Mouse (Mus musculus) lung, adult 2 months (tissue): ENCODE data around the gene Gal3st1.

Experiments
- CTCF ChIP-seq: fragments of 200-500 bp; IDR thresholded peaks from 2 replicates; pipeline ENCODE4 v1.5.1; 2011; ENCODE audit warnings: mild to moderate bottlenecking, low read length, control low read depth; ENCODE audit not compliant: insufficient read depth
- POLR2A ChIP-seq: fragments of 200-500 bp; IDR thresholded peaks from 2 replicates; pipeline ENCODE4 v1.6.1; 2011; ENCODE audit warnings: low read depth, mild to moderate bottlenecking, control low read depth, low read length, borderline replicate concordance; ENCODE audit errors: extremely low read depth

DNA sequence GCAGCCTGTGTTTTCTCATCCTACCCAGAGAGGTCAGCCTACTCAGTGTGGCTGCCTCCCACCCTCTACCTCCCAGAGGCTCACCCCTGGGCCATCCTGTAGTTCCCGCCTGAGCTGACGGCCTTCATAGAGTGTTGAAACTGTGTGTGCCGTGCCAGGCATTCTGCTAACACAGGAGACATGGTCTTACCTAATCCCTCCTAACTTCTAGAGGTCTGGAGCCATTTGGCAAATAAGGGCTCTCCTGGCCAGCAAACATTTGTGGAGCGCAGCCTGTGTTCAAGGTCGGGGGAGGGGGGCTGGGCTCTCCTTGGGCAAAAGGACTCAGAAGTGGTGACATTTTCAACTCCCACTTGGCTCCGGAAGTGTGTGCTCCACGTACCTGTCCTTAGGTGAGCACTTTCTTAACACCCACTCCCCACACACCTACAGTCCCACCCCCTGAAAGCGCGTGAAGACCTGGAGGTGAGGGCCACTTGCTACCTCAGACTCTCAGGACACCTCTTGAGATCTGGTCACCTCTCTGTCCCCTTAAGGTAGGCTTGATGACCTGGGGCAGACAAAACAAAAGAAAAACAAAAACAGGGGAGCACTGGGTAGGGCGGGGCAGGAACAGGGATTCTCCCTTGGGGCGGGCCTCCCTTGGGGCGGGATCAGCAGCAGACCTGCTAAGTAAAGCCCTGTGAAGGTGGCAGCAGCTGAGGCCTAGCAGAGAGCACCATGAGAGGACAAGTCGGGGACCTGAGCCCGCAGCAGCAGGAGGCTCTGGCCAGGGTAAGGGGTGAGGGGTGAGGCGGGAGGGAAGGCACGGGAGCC lies 47.9 kb downstream of the Gal3st1 start, which contains the start of gene Sec14l4:
- TF ChIP-seq CTCF (no peak), POLR2A (peak; percentile 34; the same call in 1 of the 2 replicates)
